Mouse (Mus musculus) large intestine, adult 2 months (tissue): Measurements from ENCODE around the gene Tescl. TPM values are rescaled to one million over a fixed set of nuclear protein-coding genes. Genes with fewer than 3 reads are reported as not detected.

Experiments
- DNase-seq: peaks from one replicate; pipeline ENCODE4 v3.0.0-alpha.2; 2012; ENCODE audit warnings: low read depth, low spot score
- WGBS: fragments of 180-500 bp; shearing (Covaris S2); methylation state at CpG from one replicate; pipeline ENCODE4 v1.1.7; 2018; 5-methylcytosine and 5-hydroxymethylcytosine counted together
- polyA plus RNA-seq: library from polyadenylated mRNA; depleted of rRNA; stranded (reverse); fragments of >200 nt; gene quantifications from 2 replicates; pipeline ENCODE4 v1.2.3, GENCODE M21; 2012; rRNA removed

The Tescl gene
- polyA plus RNA-seq = 0.16 TPM in 1 of 2 replicates, not detected in the other

GRCm38 (mm10) chr7:24333304-24333986, at the start of gene Tescl:
Tescl (minus strand) TSS chr7:24333936.
- DNase-seq = no peak
- 36% methylated on average over 49 of the region's 49 CpGs for WGBS

GRCm38 (mm10) chr7:24382730-24383372, 49.1 kb upstream of the Tescl start:
- no peak for DNase-seq
- 35% methylated on average over 16 of the region's 16 CpGs for WGBS

- no peak for DNase-seq
- 52% methylated on average over 2 of the region's 2 CpGs for WGBS
Measured at GRCm38 (mm10) chr7:24380370-24380769, 46.6 kb upstream of the Tescl start.

GRCm38 (mm10) chr7:24379934-24380333, 46.2 kb upstream of the Tescl start:
- 63% methylated on average over 7 of the region's 7 CpGs for WGBS
- no peak for DNase-seq

GRCm38 (mm10) chr7:24378049-24378701, 44.4 kb upstream of the Tescl start:
- 71% methylated on average over 10 of the region's 10 CpGs for WGBS
- DNase-seq = no peak

- no peak for DNase-seq
Measured at GRCm38 (mm10) chr7:24377091-24377865, 43.5 kb upstream of the Tescl start.

GRCm38 (mm10) chr7:24376456-24376855, 42.7 kb upstream of the Tescl start:
- WGBS = 62% methylated on average over 8 of the region's 8 CpGs
- no peak for DNase-seq

More at GRCm38 (mm10) chr7:24377091-24377865, 43.5 kb upstream of the Tescl start:
- 36% methylated on average over 49 of the region's 49 CpGs for WGBS

- WGBS = 11% methylated on average over 19 of the region's 20 CpGs
- DNase-seq = no peak
Measured at GRCm38 (mm10) chr7:24373538-24374379, 40.0 kb upstream of the Tescl start.

- no peak for DNase-seq
- WGBS = 27% methylated on average over 4 of the region's 4 CpGs
Measured at GRCm38 (mm10) chr7:24372786-24373185, 39.0 kb upstream of the Tescl start.

- 19% methylated on average over 8 of the region's 11 CpGs for WGBS
- peak; percentile 53 for DNase-seq
Measured at GRCm38 (mm10) chr7:24372300-24372699, 38.6 kb upstream of the Tescl start.

- WGBS = 26% methylated on average over 3 of the region's 3 CpGs
Measured at GRCm38 (mm10) chr7:24371809-24372145, 38.0 kb upstream of the Tescl start.

GRCm38 (mm10) chr7:24371012-24371808, 37.5 kb upstream of the Tescl start:
- DNase-seq = no peak
- 18% methylated on average over 7 of the region's 7 CpGs for WGBS

More at GRCm38 (mm10) chr7:24371809-24372145, 38.0 kb upstream of the Tescl start:
- DNase-seq = no peak

- WGBS = 12% methylated on average over 23 of the region's 23 CpGs
- no peak for DNase-seq
Measured at GRCm38 (mm10) chr7:24369731-24370541, 36.2 kb upstream of the Tescl start, which contains the start of gene Kcnn4. Kcnn4 (plus strand) TSS chr7:24370263.

GRCm38 (mm10) chr7:24368946-24369345, 35.2 kb upstream of the Tescl start:
- no peak for DNase-seq
- WGBS = 77% methylated on average over 7 of the region's 7 CpGs

GRCm38 (mm10) chr7:24368226-24368625, 34.5 kb upstream of the Tescl start:
- WGBS = 50% methylated on average over 4 of the region's 4 CpGs
- no peak for DNase-seq

- WGBS = 30% methylated on average over 15 of the region's 15 CpGs
- DNase-seq = no peak
Measured at GRCm38 (mm10) chr7:24366716-24367632, 33.2 kb upstream of the Tescl start.
